Mouse (Mus musculus) adrenal gland, adult (tissue): ENCODE data around the gene Cenpu.

Experiments used
- DNase-seq, 2 experiments: peaks; one replicate each; pipeline ENCODE4 v3.0.0; 2022 to 2023; ENCODE audit warnings: low spot score in 1 of 2; ENCODE audit not compliant: inconsistent age in 2 of 2

Gene Cenpu

DNA sequence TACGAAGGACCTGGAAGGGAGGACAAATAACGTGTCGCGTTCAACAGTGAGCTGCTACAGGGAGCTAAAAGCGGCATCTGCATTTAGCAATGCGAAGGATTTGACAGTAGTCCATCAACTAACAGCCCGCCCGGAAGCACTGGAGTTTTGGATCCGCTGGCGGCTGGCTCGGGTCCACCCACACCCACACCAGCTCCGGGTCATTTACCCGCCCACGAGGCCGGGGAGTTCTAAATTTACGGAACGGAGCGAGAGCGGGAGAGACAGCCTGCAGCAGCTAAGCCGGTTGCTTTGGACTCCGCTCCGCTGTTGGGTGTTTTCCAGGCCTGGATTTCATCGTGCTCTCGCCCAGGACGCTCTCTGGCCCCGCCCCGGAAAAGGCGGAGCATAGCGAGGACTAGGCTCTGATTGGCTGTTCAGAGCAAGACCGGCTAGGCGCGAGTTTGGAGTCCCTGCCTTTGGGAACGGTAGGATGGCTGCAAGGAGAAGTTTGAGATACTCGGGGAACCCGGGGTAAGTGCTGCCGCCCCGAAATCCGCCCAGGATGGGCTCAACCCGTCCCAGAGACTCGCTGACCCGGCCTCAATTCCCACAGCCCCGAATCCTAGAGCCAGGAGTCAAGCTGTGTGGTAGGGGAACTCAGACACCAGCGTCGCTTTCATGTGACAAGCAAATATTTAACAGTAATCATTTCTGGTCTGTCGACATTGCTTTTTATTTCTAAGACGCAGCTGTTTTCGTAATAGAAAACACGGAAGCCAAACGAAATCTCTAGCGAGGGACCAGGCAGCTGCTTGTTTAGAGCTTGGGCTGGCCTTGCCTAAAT, at the start of gene Cenpu:
Gene Cenpu, plus strand, starts transcription at position 414 of the 826 bp plus-strand sequence.
- DNase-seq = peak; percentile 100

GRCm38 (mm10) chr8:46502333-46503071, 49.3 kb upstream of the Cenpu start:
- DNase-seq = no peak

DNA sequence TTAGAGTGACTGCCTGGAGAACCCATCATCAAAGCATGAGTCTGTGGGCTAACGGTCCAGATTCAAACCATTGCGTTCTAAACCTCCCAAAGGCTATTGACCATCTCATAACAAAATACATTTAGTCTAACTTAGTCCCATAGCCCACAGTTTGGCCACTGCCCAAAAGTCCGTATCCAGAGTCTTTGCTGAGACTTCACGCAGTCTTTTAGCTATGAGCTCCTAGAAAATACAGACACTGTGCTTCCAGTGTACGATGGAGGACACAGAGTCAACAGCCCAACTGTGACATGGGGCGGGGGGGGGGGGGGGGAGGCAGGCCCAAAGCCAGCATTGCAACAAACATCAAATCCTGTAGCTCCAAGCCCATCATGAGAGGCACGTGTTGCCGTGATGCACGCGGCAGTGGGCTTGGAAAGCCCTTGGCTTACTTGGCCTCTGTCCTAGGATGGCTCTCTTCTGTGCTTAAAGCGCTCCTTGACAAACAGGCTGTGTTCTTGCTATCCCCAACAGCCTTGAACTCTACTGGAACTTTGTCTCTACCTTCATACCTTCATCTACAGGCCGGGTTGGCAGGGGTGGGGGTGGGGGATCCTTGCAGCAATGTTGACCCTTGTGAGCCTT, 48.6 kb upstream of the Cenpu start:
- DNase-seq = peak in 1 of 2 experiments; percentile 51

GRCm38 (mm10) chr8:46504196-46504595, 47.6 kb upstream of the Cenpu start:
- DNase-seq = no peak

- DNase-seq = no peak
Measured at GRCm38 (mm10) chr8:46508488-46509395, 43.1 kb upstream of the Cenpu start.

DNA sequence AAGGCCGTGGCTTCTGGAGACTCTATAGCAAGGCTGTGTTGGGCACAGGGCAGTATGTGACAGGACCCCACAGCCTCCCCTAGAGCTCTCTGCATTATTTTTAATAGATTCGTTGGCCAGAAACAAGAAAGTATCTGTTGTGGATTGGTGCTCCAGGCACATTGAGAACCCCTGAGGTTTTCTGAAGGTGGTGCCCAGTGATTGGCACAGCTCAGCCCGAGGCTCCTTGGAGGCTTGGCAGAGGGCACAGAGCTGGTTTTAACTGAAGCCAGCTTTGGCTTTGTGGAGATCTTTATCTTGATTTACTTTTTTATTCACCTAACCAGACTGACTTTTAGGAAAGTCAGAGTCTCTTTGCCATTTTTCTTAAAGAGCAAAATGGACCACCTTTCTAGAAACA, 42.4 kb upstream of the Cenpu start:
- DNase-seq = no peak

DNA sequence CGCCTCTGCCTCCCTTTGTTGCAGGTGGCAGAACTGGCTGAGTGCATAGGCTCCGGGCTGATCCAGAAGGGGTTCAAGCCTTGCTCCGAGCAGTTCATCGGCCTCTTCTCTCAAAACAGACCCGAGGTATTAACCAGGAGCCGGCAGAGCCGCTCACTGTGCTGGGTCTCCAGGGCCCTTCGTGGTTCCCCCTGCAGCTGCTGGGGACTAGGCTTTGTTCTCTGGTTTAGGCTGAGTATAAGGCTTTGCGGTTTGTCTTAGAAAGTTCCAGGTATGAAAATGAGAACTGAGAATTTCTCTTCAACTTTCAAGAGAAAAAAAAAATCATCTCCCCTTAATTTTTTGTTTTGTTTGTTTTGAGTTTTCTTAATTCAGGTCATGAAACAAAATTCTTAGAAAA, 40.5 kb upstream of the Cenpu start:
- DNase-seq = no peak

- DNase-seq = no peak
Measured at GRCm38 (mm10) chr8:46512538-46512937, 39.3 kb upstream of the Cenpu start.

GRCm38 (mm10) chr8:46514027-46514426, 37.8 kb upstream of the Cenpu start:
- DNase-seq = no peak

- no peak for DNase-seq
Measured at GRCm38 (mm10) chr8:46520667-46521066, 31.2 kb upstream of the Cenpu start.

DNA sequence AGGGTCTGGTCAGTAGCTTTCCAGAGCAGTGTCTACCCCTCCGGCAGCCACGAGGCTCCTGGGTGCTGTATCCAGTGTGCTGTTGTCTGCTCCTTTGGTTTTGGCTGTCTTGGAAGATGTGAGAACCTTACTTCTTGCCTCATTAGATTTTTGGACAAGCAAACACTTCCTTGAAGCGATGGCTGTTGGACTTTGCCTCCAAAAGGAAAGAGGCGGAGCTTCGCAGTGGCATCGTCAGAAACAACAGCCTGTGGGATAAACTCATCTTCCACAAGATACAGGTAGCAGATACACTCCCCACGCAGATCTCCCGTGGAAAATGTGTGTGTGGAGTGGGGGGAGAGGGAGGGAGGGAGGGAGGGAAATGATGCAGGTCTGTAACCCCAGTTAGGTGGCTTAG, 25.7 kb upstream of the Cenpu start:
- DNase-seq = no peak

GRCm38 (mm10) chr8:46526821-46527220, 25.0 kb upstream of the Cenpu start:
- no peak for DNase-seq

GRCm38 (mm10) chr8:46529508-46529907, 22.3 kb upstream of the Cenpu start:
- no peak for DNase-seq

DNA sequence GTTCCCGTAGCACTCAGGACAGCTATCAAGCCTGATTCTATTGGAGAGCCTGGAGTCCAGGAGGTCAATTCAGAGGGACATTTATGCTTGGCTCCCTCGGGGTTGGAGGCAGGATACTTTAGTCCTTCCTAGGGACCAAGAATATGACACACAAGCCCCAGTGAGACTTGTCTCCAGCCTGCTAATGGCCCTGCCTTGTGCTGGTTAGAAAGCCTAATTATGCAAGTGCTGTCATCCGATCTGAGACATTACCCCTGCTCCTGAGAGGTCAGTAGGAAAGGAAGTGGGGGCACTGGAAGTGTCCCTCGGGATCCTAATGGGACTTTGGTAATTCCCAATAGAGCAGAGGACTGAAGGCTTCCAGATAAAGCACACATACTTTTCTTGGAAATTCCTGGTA, 21.3 kb upstream of the Cenpu start:
- no peak for DNase-seq

GRCm38 (mm10) chr8:46533926-46534325, 17.9 kb upstream of the Cenpu start:
- no peak for DNase-seq

DNA sequence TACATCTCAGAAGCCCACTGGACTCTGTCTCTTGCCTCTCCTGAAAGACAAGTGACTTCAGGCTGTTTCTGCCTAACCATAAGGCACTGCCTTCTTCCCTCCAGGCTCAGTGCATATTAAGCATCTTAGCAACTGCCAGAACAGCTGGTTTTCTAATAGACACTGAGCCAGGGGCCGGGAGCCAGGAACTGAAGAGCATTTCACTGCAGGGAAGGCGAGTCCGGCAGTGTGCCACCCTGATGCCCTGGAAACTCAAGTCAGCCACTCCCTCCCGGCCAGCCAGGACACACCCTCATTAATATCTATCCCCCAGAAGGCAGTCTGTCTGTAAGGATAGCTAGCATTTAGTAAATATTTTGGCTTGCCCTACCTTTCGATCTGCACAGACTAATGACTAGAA, 12.1 kb upstream of the Cenpu start:
- DNase-seq = no peak

DNA sequence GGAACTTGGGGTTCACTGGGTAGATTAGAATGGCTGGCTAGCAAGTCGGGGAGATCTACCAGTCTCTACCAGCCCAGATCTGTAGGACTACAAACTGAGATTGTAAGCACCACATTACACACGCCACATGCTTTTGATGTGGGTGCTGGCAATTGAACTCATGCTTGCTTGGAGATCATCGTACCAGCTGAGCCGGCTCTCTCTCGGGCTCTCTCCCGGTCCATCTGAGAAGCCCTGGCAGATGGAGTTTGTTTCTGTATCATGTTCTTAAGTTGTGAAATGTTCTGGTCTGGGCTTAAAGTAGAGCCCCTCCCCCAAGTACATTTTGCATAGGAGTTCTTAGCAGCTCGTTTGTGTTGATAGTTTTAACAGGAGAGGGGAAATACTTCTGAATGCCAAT, 8.6 kb upstream of the Cenpu start:
- DNase-seq = no peak

DNA sequence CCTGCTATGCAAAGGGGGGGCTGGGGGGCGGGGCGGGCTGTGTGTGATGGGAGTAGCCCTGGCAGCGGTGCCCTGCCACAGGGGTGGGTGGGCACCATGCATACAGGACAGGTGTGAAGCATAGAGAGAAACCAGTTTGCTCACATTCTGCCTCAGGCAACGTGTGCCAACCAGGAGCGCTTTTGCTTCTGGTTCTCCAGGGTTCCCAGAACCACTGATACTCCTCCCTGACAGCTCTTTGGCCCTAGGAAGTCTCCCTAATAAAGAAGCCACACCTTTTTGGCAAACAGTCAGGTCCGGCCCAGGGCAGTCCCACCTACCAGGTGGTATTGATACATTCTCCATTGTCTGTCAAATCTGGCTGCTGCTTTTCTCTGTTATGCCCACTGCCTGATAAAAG, 8.2 kb upstream of the Cenpu start:
- DNase-seq = no peak

GRCm38 (mm10) chr8:46545854-46546253, 6.0 kb upstream of the Cenpu start:
- no peak for DNase-seq

- DNase-seq = peak; percentile 18 to 75
Measured at GRCm38 (mm10) chr8:46546431-46547176, 5.2 kb upstream of the Cenpu start.
